Mouse (Mus musculus): ENCODE measurements around the gene Dbp. TPM values are rescaled to one million over a fixed set of nuclear protein-coding genes. Genes with fewer than 3 reads are reported as not detected.

Dbp gene
- polyA plus RNA-seq, 1 experiment from 2014 or later = 7.3 TPM

- Histone ChIP-seq H3K27me3 (ENCODE audit: control insufficient read depth, insufficient read depth, low read length) (no peaks in the 10 kb centered on the region), H3K4me3 (ENCODE audit: control insufficient read depth in 1 of 2, insufficient read depth in 1 of 2, low read depth in 1 of 2, low read length in 2 of 2) (no peak overlapping the region), H3K27ac (replicated peaks in 1 of 2; ENCODE audit: control insufficient read depth in 1 of 2, insufficient read depth in 1 of 2, low read depth in 2 of 2, low read length in 2 of 2) (no peak overlapping the region), H3K36me3 (ENCODE audit: control insufficient read depth, insufficient read depth, low read length) (no peaks in the 10 kb centered on the region), H3K4me2 (ENCODE audit: low read length) (no peak overlapping the region), H3K9me3 (ENCODE audit: control insufficient read depth, low read length) (no peaks in the 10 kb centered on the region), H3K9ac (ENCODE audit: low read length) (no peak overlapping the region), H3K4me1 (ENCODE audit: control insufficient read depth in 2 of 2, insufficient read depth in 2 of 2, low read length in 2 of 2) (peaks cover 5 to 15% of the 10 kb centered on the region in 2 experiments)
- no peak for ATAC-seq (ENCODE audit: insufficient number of reproducible peaks, insufficient read depth, low FRiP score, low read depth)
- WGBS = 76% methylated on average over 7 of the region's 7 CpGs
Measured at GRCm38 (mm10) chr7:45677627-45678295, 27.1 kb upstream of the Dbp start.

DNA sequence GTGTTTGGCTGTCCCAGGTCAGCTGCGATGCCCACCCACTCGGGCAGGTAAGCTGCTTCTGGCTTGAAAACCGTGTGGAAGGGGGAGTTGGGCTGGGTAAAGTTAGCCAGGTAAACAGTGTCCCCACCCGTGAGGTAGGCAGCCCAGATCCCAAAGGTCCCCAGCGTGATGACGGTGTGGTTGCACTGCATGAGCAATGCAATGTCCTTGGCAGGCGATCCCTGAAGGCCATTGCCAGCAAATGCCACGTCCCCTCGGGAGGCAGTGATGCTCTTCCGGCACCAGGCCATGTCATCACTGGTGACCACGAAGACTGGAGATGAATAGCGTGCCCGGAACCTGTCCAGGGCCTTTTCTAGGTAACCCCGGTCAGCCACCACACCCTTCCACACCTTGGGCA lies 26.4 kb upstream of the Dbp start:
- ATAC-seq (ENCODE audit: insufficient number of reproducible peaks, insufficient read depth, low FRiP score, low read depth) = no peak

GRCm38 (mm10) chr7:45679966-45680621 lies 24.8 kb upstream of the Dbp start:
- H3K9ac ChIP-seq (ENCODE audit: low read length) = no peak overlapping the region; the same call in 1 of the 2 replicates
- 59% methylated on average over 14 of the region's 14 CpGs for WGBS
- no peak overlapping the region for H3K4me3 ChIP-seq (ENCODE audit: control insufficient read depth in 1 of 2, insufficient read depth in 1 of 2, low read depth in 1 of 2, low read length in 2 of 2)
- H3K36me3 ChIP-seq (ENCODE audit: control insufficient read depth, insufficient read depth, low read length) = no peaks in the 10 kb centered on the region
- no peak; the same call in 1 of the 2 replicates for ATAC-seq (ENCODE audit: insufficient number of reproducible peaks, insufficient read depth, low FRiP score, low read depth)
- H3K9me3 ChIP-seq (ENCODE audit: control insufficient read depth, low read length) = no peaks in the 10 kb centered on the region
- H3K4me1 ChIP-seq (ENCODE audit: control insufficient read depth in 2 of 2, insufficient read depth in 2 of 2, low read length in 2 of 2) = peaks cover 5 to 15% of the 10 kb centered on the region in 2 experiments
- no peaks in the 10 kb centered on the region for H3K27me3 ChIP-seq (ENCODE audit: control insufficient read depth, insufficient read depth, low read length)
- H3K27ac ChIP-seq (replicated peaks in 1 of 2; ENCODE audit: control insufficient read depth in 1 of 2, insufficient read depth in 1 of 2, low read depth in 2 of 2, low read length in 2 of 2) = peak overlapping the region; percentile 58 to 70
- H3K4me2 ChIP-seq (ENCODE audit: low read length) = no peak overlapping the region

More for the DNA sequence above, 26.4 kb upstream of the Dbp start:
- Histone ChIP-seq H3K4me1 (ENCODE audit: control insufficient read depth in 2 of 2, insufficient read depth in 2 of 2, low read length in 2 of 2) (peaks cover 5 to 15% of the 10 kb centered on the region in 2 experiments), H3K9me3 (ENCODE audit: control insufficient read depth, low read length) (no peaks in the 10 kb centered on the region), H3K36me3 (ENCODE audit: control insufficient read depth, insufficient read depth, low read length) (no peaks in the 10 kb centered on the region), H3K4me2 (ENCODE audit: low read length) (no peak overlapping the region), H3K9ac (ENCODE audit: low read length) (no peak overlapping the region), H3K4me3 (ENCODE audit: control insufficient read depth in 1 of 2, insufficient read depth in 1 of 2, low read depth in 1 of 2, low read length in 2 of 2) (no peak overlapping the region), H3K27me3 (ENCODE audit: control insufficient read depth, insufficient read depth, low read length) (no peaks in the 10 kb centered on the region), H3K27ac (replicated peaks in 1 of 2; ENCODE audit: control insufficient read depth in 1 of 2, insufficient read depth in 1 of 2, low read depth in 2 of 2, low read length in 2 of 2) (no peak overlapping the region)
- 91% methylated on average over 14 of the region's 14 CpGs for WGBS

DNA sequence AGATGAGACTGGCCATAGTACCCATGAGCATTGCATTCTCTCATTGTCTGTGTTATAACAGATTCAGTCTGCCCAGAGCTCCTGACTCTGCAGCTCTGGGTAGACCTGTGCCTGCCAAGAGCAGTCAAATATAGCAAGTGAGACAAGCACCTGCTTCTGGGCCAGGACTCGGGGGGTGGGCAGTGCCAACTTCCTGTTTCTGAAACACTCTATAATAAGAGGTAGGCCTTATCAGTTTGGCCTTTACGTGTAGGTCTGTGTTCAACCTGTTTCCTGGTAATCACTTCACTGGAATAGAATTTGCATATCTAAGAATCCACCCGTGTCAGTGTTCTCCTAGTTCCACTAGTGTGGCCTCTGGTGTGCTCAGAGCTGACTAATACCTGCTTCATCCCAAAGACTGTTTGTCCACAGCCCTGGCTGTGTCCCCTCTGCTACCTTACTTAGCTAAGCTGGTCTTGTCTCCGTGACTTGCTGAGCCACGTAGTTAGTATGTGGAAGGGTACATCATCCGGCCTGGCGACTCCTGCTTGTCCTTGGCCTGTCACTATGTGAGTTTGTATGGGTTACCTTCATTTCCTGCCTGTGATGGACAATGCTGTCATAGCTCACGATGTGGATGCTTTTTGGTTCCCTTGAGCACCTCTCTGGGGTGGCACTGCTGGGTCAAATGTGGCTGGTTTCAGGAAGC lies 23.7 kb upstream of the Dbp start:
- Histone ChIP-seq H3K36me3 (ENCODE audit: control insufficient read depth, insufficient read depth, low read length) (no peaks in the 10 kb centered on the region), H3K27me3 (ENCODE audit: control insufficient read depth, insufficient read depth, low read length) (no peaks in the 10 kb centered on the region), H3K4me2 (ENCODE audit: low read length) (no peak overlapping the region), H3K4me1 (ENCODE audit: control insufficient read depth in 2 of 2, insufficient read depth in 2 of 2, low read length in 2 of 2) (peaks cover 5 to 15% of the 10 kb centered on the region in 2 experiments), H3K27ac (replicated peaks in 1 of 2; ENCODE audit: control insufficient read depth in 1 of 2, insufficient read depth in 1 of 2, low read depth in 2 of 2, low read length in 2 of 2) (peak overlapping the region; percentile 24 to 70; a peak in 3 of 4 replicates), H3K9me3 (ENCODE audit: control insufficient read depth, low read length) (no peaks in the 10 kb centered on the region), H3K9ac (ENCODE audit: low read length) (no peak overlapping the region), H3K4me3 (ENCODE audit: control insufficient read depth in 1 of 2, insufficient read depth in 1 of 2, low read depth in 1 of 2, low read length in 2 of 2) (no peak overlapping the region)
- no peak for ATAC-seq (ENCODE audit: insufficient number of reproducible peaks, insufficient read depth, low FRiP score, low read depth)
- 62% methylated on average over 8 of the region's 8 CpGs for WGBS

GRCm38 (mm10) chr7:45682144-45683126 lies 22.5 kb upstream of the Dbp start:
- no peaks in the 10 kb centered on the region for H3K27me3 ChIP-seq (ENCODE audit: control insufficient read depth, insufficient read depth, low read length)
- H3K4me2 ChIP-seq (ENCODE audit: low read length) = 0 out of 2 replicates have a peak overlapping the region, but pooled peaks have one; percentile 19
- no peak overlapping the region for H3K4me3 ChIP-seq (ENCODE audit: control insufficient read depth in 1 of 2, insufficient read depth in 1 of 2, low read depth in 1 of 2, low read length in 2 of 2)
- H3K9ac ChIP-seq (ENCODE audit: low read length) = no peak overlapping the region
- H3K36me3 ChIP-seq (ENCODE audit: control insufficient read depth, insufficient read depth, low read length) = no peaks in the 10 kb centered on the region
- WGBS = 29% methylated on average over 14 of the region's 14 CpGs
- no peak overlapping the region; a peak in 1 of 4 replicates for H3K27ac ChIP-seq (replicated peaks in 1 of 2; ENCODE audit: control insufficient read depth in 1 of 2, insufficient read depth in 1 of 2, low read depth in 2 of 2, low read length in 2 of 2)
- H3K4me1 ChIP-seq (ENCODE audit: control insufficient read depth in 2 of 2, insufficient read depth in 2 of 2, low read length in 2 of 2) = peaks cover 5 to 15% of the 10 kb centered on the region in 2 experiments
- peak; percentile 15; the same call in 1 of the 2 replicates for ATAC-seq (ENCODE audit: insufficient number of reproducible peaks, insufficient read depth, low FRiP score, low read depth)
- no peaks in the 10 kb centered on the region for H3K9me3 ChIP-seq (ENCODE audit: control insufficient read depth, low read length)

DNA sequence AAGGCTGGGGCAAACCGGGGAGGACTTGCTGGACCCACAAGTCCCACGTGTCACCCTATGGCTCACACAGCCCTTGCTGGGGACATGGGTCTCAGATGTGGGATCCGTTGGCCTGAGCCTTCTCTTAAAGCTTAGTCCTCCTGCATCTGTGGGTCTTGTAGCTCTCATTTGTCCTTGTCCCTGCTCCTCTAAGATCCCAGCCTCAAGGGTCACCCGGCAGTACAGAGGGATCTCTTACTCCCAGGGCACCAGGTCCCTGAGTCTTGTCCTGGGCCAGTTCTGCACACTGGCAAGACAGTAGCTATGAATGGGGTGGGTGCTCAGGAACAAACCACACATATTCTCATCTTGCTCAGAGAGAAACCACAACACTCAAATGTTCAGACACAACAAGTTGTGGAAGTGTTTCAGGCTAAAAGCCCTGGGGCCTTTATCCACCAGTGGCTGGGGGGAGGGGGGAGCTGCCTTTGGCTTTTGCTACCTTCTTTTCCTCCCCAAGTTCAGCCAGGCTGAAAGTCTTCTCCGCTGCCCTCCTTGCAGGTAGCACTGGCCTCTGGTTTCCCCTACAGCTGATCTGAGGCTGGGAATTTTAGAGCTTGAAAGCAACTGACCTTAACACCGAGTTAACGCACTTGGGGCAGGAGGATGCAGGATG lies 21.4 kb upstream of the Dbp start, which contains the start of gene Ntn5:
Gene Ntn5, plus strand, starts transcription at position 627 of the 655 bp plus-strand sequence.
- Histone ChIP-seq H3K27me3 (ENCODE audit: control insufficient read depth, insufficient read depth, low read length) (no peaks in the 10 kb centered on the region), H3K9ac (ENCODE audit: low read length) (no peak within 1 kb of the TSS), H3K27ac (replicated peaks in 1 of 2; ENCODE audit: control insufficient read depth in 1 of 2, insufficient read depth in 1 of 2, low read depth in 2 of 2, low read length in 2 of 2) (no peak within 1 kb of the TSS), H3K9me3 (ENCODE audit: control insufficient read depth, low read length) (no peaks in the 10 kb centered on the region), H3K4me2 (ENCODE audit: low read length) (no peak within 1 kb of the TSS), H3K4me3 (ENCODE audit: control insufficient read depth in 1 of 2, insufficient read depth in 1 of 2, low read depth in 1 of 2, low read length in 2 of 2) (no peak within 1 kb of the TSS), H3K4me1 (ENCODE audit: control insufficient read depth in 2 of 2, insufficient read depth in 2 of 2, low read length in 2 of 2) (peaks cover 5 to 15% of the 10 kb centered on the region in 2 experiments), H3K36me3 (ENCODE audit: control insufficient read depth, insufficient read depth, low read length) (no peaks in the 10 kb centered on the region)
- WGBS = 73% methylated on average over 7 of the region's 7 CpGs
- no peak for ATAC-seq (ENCODE audit: insufficient number of reproducible peaks, insufficient read depth, low FRiP score, low read depth)

All from heart, embryonic 14.5 days (tissue).